Mouse (Mus musculus) thymus, postnatal 14 days (tissue): ENCODE measurements at regions not wholly inside any gene's neighbourhood (a gene's known extent, or its start where the extent isn't known, plus 50 kb on each side); places are given as distances from the start of the nearest gene placed in this dataset.

Experiments
- DNase-seq: peaks from one replicate; pipeline ENCODE4 v3.0.0; 2021

DNA sequence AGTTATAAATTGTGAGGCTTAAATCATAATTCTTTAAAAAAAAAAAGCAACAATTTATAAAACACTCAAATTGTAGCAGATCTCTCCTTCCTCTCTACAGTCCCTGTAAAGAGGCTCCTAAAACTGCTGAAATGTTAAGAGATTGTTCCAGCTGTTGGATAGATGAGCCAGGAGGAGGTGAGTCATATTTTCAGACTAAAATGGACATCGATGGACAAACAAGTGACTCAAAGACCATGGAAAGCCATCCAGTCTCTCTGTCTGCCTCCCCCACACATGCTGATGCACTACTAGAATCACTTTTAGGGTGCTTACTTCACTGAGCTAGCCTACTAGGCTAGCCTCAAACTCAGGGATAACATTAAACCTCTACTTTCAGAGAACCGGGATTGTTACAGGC, 561.5 kb downstream of the Tmem114 start:
- no peak for DNase-seq

DNA sequence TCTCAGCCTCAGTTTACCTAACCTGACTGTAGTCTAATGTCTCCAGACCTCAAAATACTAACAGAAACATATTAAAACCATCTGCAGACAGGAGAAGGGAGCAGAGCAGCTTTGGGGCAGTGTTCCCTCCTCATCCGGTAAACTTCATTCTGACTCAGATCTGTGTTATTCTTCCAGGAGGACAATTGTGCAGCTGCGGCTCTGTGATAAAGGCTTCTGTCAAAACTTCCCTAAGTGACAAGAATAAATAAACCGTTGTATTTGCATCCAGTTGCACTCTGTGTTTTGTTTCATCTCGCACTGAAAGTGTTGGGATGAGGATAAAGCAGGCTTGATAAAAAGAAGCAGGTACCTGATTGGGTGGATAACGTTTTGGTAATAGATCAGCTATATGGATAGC, 585.8 kb downstream of the Tmem114 start:
- DNase-seq = no peak

DNA sequence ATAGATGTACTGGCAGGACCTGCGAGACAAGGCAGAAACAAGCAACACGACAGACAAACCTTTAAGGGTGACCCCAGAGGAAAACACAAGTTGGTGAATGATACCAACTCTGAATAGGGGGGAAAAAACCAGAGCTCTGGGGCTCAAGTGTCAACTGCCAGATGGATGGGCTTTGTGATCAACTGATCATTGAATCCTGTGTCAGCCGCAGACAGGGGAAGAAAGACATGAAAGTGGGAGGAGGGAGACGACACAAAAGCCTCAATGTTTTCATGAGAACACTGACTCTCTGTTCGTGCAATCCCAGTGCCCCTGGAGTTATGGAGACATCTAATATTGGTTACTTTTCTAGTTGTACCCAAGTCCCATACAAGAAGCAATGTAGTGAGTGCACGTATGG, 593.8 kb downstream of the Tmem114 start:
- DNase-seq = no peak

DNA sequence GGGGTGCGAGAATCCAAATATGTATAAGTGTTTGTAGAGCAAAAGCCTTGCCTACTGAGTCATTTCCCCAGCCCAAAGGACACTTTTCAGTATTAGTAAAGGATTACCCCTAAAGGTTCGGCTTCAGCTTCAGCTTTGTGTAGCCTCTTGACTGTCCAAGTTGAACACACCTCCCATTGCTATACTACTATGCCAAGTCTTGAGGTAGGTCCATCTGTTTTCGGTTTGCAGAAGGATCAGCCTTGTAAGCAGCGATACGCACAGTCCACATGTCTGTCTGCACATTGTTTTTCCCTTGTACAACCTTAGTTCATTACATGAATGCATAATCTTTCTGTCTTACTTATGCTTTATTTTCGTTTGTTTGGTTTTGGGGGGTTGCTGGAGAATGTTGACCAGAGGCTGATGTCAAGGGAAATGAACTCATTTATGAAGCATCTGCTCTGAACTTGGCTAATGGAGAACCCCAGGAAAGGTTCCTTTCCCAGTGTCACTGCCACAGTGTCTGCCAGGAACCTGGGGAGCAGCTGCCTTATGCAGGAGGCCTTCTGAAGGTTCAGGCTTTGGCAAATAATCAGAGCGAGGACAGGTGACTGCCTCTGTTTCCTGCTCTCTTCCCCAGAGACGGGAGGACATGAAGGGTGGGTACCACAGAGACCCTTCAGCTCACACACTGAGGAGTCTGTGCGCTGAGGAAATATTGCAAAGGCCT, 594.8 kb downstream of the Tmem114 start:
- DNase-seq = no peak

DNA sequence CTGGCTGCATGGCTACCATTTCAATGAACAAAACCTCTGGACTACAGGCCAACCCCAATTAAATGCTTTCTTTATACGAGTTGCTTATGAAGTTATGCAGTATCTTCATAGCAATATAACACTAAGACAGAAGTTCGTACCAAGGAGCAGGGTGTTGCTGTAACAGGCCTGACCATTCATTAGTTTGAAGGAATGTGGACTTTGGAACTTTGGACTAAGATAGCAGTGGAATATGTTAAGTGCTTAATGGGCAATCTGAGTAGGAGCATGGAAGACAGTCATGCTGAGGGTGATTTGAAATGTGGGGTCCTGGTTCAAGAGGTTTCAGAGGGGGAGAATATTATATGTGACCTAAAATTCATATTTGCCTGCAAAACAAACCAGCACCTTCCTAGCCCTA, 623.8 kb downstream of the Tmem114 start:
- DNase-seq = no peak

DNA sequence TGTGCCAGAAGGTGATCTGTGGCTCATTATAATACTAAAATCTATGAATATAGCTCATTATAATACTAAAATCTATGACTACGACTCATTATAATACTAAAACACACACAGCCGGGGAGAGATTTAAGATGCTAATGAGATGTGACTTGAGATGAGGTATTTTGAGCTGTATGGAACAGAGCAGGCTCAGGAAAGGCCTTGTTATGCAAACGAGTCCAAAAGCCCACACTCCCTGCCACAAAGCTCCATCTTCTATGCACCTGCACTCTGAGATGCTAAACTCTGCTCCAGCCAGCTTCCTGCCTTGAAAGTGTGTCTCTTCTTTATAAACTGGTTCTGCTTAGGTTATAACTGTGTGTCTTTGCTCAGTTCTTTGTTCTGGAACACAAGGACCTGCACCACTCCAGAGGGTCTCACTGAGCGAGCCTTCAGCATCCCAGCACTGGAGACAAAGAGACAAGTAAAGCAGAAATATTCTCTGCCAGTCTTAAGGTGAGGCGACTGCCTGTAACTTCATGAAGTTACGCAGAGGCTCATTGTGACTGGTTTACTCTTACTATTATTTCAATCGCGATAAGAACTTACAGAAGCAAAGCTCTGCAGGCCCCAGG, 627.7 kb downstream of the Tmem114 start:
- peak; percentile 53 for DNase-seq

DNA sequence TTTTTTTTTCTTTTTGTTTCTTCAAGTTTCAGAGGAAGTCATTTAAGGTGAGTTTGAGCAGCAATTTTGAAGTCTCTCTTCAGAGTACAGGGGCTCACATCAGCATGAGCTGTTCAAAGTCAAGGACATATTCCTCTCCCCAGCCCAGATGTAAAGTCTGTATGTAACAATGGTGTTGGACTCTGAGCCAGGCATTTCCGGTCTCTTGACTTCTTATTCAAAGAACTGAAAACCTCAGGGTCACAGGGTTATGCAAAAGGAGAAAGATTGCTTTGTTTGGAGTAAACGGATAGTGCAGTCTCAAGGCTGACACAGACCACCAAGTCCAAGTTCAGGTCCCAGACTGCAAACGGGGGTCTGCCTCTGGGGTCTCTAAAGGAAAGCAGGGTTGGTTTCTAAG, 629.4 kb downstream of the Tmem114 start:
- DNase-seq = no peak

DNA sequence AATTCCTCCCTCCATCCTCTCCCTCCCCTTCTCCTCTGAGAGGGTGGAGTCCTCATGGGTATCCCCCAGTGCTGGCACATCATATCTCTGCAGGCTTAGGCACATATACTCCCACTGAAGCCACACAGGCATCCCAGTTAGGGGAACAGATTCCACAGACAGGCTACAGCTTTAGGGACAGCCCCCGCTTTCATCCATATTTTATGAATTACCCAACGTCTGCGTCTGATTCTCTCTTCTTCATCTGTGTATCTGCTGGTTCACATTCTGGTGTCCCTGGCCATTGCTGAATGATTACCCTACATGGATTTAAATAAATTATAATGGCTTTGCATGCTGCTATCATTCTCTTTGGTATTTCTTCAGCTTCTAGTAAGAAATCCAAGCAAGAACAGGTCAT, 632.4 kb downstream of the Tmem114 start:
- DNase-seq = no peak

DNA sequence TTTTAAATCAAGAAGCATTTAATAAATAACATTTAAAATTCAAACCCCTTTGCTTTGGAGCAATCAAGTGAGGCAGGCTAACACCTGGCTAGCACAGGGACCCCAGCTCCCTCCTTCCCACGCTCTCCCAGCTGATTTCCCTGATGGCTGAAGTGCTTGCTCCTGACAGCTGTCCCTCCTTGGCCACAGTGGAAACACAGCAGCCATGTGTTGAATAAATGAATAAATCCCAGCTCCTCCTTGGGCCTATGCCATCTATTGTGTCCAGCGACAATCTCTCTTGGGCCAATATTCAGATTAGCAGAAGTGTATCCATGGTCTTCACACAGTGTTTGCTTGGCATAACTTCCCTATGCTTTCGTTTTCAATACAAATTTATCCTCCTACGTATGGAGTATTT, 634.7 kb downstream of the Tmem114 start:
- no peak for DNase-seq

DNA sequence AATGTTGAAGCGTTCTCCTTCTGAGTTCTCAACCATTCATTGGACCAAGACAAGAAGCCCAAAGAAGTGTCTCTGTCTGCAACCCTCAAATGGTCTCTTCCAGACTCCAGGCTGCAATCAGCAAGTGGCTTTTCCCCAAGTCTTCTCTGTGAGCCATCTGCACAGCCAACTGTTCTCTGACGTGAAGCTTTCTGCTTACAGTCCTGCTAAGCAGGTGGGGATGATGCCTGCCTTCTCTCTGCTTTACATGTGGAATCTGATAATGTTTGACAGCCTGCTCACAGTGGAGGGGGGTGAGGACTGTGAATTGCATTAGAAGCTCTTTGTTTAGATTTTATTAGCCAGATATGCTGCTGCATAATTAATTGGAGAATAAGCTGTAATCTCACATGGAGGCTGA, 636.7 kb downstream of the Tmem114 start:
- no peak for DNase-seq

DNA sequence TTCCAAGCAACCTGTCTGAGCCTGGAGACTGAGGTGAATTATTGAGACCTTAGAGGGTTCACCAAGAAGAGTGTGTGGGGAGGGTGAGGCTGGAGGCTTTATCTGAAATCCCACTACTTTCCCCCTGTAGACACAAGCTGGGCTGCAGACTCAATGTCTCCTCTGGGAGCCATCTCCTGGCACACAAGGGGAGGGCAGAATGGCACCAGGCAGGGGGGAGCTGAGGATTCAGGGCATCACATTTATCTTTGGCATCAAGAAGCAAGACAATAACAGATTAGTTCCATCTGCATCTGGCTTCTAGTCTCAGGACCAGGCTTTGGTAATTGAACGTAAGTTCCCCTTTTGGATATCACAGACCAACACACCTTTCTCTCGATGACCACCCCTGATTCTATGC, 643.4 kb downstream of the Tmem114 start:
- no peak for DNase-seq

DNA sequence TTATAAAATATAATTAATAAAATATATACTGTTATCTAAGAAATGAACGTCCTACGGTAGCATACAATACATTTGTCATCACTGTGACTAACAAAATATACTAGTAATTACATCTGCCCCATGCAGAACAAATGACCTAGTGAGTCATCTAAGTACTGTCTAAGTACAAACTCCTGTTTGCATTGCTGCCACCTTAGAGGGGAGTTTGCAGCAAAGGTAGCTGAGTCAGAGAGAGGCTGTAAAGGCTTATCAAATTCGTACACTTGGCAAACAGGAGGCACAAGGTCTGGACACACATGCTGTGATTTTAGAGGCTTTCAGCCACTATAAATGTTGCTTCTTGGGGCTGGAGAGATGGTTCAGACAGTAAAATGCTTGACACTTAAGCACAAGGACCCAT, 649.3 kb downstream of the Tmem114 start:
- no peak for DNase-seq

DNA sequence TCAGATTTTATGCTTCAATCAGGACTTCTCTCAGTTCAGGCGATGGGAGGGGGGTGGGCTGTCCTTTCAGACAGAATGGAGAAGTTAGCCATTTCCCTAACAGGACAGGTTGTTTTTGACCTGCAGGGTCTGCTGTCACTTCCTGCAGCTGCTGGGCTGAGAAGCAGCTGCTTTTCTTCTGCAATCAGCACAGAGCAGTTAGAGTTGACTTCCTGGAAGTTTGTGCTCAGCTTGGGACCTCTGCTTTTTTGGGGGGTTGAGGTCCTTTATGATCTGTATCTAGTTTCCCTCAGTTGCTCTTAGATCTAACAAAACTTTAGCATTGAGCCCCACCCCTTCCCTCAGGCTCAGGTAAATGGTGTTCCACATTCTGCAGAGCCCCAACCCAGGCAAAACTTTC, 656.5 kb downstream of the Tmem114 start:
- DNase-seq = peak; percentile 66

DNA sequence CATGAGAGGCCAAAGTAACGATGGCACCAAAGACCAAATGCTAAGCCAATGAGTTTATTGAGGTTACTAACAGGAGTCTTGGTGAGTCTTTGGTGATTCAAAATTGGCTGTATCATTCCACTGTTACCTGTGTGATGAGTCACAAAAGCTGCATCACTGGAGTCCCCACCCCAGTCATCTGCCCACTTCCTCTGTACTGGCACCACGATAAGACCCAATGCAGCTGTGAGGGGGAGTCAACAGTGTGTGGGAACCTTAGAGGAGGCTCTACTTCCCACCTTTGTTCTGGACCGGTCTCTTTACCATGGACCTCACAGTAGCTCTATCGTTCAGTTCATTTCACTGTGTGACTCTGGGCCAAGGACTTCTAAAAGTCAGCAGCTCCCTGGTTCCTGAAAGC, 657.2 kb downstream of the Tmem114 start:
- peak; percentile 66 for DNase-seq

DNA sequence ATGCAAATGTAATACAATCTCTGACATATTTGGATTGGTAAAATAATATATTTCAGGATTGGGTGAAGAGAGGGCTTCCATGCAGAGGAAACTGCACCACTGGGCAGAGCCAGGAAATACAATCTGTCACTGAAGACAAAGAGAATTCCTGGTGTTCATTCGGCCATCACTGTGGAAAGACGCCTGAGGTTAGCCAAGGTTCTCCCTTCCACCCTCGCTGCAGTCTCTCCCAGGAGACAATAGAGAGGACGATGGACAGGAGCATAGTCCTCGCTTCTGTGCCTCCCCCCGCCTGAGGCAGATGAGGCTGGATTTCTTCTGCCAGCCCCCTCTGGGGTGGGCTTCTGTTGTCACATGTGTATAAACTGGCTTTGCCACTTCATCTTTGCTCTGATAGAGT, 660.6 kb downstream of the Tmem114 start:
- no peak for DNase-seq

DNA sequence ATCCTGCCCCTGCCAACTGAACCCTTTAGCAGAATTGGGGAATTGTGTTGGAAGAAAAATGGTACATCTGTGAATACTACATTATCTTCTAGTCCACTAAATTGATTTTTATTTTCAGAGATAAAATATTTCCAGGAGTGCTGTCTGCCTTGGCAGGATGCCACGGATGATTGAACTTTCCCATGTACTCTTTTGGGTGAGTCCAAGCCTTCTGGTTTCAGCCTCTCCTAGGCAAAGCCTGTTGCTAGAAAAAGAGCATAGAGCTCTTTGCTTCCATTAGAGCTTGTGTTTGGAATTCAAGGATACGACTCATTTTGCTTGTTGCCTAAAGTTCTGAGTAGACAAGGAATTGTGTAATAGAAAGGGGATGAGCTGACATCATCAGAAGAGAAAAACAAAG, 696.8 kb downstream of the Tmem114 start:
- DNase-seq = no peak

DNA sequence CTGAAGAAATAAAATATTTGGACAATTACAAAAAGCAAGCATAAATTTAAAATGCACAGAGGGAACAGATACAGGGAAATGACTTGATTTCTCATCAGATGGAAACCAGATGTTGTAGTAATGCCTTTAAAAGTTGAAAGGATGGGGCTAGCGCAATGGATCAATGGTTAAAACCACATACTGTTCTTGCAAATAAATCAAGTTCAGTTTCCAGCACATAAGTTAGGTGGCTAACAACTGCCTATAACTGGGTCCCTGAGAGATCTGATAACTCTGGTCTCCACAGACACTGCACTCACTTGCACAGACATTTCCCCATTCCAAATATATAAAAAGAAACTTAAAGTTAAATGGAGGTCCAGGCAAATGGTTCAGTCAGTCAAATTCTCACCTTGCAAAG, 699.7 kb downstream of the Tmem114 start:
- DNase-seq = no peak

DNA sequence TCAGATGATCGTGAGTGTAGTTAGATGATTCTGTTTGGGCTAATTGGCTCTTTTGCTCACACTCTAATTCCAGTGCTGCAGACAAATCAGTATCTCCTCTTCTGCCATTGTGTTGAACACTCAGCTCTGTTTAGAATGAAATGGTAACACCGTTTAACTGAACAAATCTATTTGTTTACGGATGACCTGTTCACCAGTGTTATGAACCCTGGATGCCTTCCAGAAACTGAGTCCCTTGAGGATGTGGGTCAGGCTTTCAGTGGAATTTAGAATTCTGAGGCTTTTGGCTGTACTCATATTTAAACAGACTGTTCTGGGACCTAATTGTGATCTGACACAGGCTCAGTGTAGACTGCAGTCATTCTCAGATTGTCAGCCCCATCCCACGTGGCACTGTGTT, 723.5 kb downstream of the Tmem114 start:
- DNase-seq = no peak

DNA sequence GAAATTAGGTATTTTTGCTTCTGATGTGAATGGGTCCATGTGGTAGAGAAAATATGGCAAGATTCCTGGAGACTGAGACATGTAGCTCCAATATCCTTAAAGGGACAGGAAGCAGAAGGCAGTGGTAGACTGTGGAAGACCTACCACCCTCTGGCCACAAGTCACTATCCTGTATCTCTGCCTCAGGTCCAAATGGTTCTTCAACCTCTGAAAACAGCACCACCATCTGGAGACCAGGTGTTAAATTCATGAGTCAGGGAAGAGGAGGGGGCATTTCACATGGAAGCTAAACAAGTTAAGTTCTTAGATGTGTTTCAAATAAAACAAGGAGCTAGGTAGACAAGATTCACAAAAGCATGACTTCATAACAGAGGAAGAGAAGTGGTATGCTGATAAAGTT, 739.5 kb downstream of the Tmem114 start:
- DNase-seq = no peak

DNA sequence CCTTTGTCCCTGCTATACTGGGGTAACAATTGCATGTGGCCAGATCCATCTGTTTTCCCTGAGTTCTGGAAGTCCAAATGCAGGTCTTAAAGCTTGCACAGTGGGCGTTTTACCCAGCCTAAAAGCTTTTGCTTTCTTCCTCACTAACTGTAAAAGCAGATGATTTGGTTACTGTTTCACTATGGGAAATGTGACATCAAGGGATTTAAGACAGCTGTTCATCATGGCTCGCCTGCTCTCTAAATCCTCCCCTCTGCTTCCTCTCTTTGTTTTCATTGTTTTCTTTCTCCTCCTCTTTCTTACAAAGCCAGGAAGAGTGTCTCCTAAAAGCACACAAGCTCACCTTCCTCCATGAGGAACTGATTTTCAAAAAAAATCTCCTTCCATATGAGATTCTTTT, 758.8 kb downstream of the Tmem114 start:
- peak; percentile 8 for DNase-seq

DNA sequence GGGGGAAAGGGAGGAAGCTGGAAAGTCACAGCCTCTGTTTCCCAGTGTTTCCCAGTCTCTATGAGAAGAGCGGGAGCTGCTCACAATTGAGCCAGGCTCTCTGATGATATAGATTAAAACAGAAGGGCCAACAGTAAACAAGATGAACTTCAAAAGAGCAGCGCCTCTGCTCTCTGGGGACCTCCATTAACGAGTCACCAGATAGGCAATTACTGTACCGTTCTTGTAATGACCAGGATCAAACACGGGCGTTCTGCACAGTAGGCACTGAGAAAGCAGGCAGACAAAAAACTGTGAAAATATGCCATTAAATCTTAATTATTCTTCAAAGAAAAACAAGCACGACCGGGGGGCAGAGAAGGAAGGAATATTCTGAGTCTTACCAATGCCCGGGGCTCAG, 766.8 kb downstream of the Tmem114 start:
- DNase-seq = no peak

DNA sequence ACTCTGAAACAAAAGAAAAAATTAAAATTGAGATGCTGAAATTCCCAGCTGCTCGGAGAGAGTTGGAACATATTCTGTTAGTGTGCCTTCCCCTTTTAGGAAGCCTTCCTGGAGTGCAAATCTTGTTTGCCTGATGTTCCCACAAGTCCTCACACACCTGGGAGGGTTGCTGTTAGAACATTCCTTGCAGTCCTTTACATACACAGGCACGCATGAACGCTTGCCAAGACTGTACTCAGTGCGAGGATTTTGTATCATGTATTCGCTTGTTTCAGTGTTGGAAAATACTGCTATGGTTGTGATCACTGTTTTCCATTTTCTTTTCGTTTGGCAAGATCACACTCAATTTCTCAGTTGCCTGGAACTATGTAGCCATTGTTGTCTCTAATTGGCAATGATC, 770.5 kb downstream of the Tmem114 start:
- DNase-seq = no peak

DNA sequence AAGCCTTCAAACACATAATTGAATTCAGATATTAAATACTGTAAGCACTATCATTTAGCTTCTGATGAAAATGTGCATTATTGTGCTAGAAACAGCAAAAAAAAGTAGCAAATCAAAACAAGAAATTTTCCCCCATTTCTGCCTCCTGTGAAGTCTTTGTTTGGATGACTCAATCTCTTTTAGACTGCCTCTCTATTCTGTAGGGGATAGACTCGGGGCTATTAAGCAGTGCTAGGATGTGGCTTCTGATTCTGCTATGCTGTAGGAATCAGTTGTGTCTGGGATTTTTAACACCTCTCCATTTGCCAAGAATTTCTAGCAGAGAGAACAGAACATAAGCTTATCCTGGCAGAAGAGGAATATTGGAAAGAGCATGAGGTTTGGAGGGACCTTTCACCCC, 775.2 kb downstream of the Tmem114 start:
- no peak for DNase-seq

DNA sequence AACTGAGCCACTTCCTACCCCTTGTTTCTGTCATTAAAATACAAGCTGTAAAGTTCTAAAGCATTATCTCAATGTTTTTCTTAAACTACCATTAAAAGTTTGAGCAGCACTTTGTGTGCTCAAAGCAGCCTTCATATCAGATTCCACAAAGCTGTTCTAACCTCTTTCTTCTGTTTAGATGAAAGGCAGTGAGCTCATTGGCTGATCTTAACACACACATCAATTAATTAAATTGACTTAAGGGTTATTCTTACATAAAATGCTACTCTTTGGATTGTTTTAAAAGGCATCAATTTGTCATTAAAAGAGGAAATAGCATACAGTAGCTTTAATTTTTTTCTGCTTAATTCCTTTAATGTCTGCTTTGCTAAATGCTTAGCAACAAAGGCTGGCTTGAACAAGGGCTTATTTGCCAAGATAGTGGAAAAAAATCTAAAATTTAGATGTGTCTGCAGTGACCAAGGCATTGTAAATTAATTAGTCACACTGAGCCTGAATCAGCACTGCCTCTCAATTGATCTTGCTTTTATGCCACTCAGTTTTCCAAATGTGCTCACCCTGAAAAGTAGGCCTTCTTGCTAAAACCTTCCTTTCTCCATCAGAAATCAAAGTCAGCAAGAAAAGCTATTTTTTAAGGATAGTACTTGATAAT, 777.5 kb downstream of the Tmem114 start:
- DNase-seq = no peak

DNA sequence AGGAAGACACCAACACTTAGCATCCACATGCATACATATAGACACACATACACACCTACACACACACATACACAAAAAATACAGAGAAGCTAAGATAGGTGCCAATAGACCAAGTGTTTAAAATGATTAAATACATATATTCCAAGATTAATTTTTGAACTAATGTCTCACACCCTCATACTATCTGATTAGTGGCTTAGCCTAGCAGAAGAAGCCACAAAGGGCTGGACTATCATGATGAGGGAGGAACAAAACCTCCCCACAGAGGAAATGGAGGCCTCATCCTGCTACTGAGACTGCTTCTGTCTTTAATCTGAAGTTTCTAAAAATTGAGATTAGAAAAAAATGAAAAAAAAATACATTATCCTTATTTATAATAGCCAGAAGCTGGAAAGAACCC, 780.6 kb downstream of the Tmem114 start:
- DNase-seq = no peak
